Mouse (Mus musculus): ENCODE results near the gene Pkp1.
A peak's percentile ranks its signal among the peaks of the same experiment; 100 is the strongest.

The Pkp1 gene

DNA sequence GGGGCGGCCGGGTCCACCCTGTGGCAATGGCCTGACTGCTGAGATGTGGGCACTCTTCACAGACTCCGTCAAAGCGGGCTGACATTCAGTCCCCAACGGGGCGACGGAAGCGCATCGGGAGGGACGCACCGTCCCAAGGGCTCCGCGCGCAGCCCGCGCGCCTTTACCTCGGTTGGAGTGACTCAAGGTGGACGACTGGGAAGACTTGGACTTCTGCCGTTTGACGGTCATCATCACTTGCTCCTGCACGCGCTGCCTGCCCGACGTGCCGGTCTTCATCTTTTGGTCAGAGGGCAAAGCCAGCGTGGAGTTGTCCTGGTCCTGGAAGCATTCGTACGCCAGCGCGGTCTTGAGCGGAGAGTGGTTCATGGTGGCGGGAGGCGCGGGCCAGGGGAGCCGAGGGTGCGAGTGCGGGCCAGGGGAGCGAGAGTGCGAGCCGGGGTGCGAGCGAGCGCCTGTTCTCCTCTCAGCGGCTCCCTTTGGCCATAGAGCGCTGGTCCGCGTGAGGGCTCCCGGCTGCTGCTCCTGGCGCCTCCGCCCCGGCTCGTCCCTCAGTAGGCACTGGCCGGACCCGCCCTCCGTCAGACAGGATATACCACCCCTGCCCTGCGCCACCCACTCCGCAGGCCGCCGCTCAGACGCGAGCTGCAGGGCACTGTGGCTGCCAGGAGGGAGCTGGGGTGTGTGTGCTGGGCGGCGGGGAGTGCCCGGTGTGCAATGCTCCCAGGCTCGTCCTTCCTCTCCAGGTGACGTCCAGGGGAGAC is at the start of gene Pkp1:
Pkp1 (minus strand) TSS at position 564 of the 764 bp plus-strand sequence.
- DNase-seq (ENCODE audit: low read depth, low spot score): no peak

DNA sequence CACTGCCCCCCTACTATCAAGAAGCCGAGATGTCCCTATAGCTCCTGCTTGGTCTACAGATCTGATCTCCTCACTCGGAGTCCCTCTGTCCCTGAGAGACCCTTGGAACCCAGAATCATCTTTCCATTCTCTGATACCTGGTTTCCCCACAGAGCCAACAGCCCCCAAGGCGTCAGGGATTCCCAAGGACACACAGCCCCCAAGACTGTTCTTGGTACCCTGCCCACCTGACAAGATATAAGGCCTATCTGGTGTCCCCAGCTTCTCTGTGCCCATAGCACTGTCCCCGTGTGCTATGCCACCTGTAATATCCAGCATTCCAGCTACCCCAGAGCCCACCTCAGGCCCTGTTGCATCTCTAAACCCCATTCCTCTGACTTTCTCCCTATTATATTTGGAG is 48.7 kb upstream of the Pkp1 start:
- DNase-seq (ENCODE audit: low read depth, low spot score): no peak

DNA sequence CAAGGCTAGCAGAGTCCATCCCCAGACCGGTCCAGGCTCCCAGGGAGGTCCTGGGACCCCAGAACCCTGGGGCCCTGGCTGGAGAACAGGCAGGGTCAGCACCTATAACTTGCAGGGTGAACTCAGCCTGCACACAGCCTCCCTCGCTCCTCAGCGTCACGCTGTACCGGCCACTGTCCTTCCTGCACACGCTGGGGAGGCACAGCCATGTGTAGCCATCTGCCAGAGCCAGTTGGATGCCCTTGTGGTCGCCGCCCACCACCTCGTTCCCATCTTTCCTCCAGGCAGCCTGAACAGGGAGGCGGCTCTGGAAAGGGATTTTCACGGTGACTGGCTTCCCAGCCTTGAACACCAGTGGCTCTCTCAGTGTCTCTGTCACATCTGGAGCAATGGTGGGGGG is 45.6 kb upstream of the Pkp1 start:
- no peak for DNase-seq (ENCODE audit: low read depth, low spot score)

DNA sequence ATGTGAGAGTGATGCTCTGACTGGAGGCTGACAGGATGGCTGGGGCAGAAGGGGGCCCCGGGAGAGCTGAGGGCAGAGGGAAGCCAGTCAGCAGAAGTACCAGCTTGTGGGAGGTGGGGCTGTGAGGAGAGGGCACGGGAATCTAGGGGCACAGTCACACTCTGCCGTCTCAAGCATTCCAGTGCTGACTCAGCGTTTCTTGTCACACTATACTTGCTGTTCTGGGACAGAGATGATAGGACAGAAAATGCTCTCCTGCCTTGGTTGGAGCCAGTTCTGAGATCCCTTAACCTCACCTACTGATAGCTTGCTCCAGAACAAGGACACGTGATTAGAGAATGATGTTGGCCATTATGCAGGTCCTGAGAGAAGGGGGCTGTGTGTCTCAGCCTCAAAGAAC is 44.2 kb upstream of the Pkp1 start:
- DNase-seq (ENCODE audit: low read depth, low spot score): no peak

DNA sequence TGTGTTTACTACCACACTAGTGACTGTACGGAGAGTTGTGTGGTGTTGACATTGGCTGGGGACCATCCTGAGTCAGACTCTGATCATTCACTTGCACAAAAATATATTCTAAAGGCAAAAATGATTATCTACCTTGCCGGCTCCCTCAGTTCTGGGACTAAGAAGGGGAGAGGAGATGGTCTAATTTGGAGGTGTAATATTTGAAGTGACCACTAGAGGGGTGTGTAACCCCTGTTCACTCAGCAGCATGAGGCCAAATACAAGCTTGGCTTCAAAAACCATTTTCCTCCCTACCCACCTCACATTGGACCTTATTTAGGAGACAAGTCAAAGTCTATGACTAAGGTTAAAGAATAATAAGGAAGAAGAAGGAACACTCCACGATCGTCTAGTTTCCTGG is 39.5 kb upstream of the Pkp1 start:
- DNase-seq (ENCODE audit: low read depth, low spot score): peak; percentile 51

DNA sequence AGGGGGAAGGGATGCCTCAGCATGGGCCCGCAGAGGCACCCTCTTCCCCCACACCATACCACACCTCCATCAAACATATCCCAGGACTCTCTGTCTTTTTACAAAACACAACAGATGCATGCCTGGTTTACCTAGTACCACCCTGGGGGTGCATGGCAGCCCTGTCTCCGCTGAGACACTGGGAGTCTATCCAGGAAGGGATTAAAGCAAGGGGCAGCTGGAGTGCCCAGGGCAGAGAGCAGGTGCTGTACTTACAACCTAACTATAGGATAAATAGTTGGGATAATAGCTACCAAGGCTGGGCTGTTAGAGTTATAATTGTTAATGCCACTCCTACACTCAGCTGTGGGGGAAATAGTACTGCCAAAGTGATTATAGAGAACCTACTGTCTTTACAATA is 29.9 kb upstream of the Pkp1 start:
- no peak for DNase-seq (ENCODE audit: low read depth, low spot score)

DNA sequence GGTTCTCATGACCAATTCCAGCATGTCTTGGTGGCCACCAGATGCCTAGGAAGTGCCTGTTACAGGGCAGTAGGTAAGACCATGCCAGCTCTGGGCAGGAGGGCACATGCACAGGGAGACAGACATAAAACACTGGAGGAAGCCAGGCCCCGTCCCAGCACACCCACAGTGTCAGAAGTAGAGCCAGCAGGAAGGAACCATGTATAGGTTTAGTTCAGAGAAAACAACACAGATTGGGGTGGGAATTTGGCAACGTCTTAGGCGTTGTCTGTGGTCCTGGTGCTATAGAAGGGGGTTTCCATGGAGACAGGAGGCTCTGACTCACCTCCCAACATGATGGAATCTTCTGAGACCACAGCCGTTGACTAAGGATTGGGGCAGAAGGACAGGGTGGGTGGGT is 27.2 kb upstream of the Pkp1 start:
- no peak for DNase-seq (ENCODE audit: low read depth, low spot score)

DNA sequence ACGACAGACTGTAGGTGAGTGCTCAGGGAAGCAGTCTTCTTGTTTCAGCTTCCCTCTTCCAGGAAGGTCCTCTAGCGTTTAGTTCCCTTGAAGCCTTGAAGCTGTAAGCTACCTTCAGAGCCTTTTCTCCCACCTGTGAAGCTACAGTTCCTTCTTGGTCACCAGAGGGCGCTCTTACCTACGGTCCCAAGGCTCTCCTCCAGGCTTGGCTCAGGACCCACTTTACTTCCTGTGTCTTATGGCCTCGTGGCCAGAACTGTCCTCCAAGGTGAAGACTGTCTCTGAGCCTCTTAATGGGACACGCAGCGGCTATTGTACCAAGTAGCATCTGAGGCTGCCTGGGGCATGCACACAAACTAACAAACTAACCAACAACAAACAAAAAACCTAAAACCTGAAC is 26.7 kb upstream of the Pkp1 start:
- DNase-seq (ENCODE audit: low read depth, low spot score): peak; percentile 60

DNA sequence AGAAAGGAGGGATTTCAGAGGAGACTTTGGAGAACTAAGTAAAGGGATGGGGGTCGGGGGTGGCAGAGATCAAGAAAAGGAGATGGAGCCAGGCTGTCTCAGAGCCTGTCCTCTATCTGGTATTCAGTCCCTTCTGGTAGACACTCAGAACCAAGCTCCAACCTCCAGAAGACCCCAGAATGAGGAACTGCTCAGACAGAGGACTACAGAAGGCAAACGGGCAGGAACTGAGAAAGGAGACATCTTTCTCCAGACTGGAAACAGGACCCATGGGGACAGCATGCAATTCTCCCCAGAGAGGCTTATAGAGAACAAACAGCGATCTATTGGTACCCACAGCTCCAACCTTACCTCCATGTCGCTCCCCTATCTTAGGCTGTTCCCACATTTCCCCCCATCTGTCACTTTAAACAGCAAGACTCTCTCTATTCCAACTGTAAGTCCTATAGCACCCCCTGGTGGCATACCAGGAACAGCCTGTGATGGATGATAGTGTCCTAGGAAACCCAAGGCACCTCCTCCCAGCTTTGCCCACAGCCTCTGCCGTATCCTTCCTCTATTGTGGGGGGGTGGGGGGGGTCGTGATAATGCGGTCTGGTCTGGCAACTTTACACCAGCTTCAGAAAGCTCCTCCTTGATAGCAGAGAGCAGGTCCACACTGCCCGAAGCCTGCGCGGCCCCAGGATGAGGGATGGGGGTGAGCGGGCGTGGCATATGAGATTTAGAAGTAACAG is 25.7 kb upstream of the Pkp1 start:
- DNase-seq (ENCODE audit: low read depth, low spot score): peak; percentile 84

DNA sequence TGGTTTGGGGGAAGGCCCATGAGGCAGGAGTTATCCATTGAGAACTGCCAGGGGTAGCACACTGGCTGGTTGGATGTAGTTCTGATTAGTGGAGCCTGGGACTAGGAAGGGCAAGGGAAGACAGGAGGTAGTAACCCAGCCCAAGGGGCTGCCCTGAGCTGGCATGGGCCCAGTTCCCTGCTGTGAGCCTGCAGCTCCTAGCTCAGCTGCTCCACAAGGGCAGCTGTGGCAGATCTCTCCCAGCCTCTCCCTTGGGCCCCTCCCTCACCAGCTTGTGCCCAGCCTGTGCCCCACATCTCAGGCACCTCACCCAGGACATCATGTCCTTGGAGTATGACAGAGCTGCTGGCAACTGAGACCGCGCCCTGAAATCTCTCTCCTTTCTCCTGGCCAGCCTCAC is 24.7 kb upstream of the Pkp1 start:
- DNase-seq (ENCODE audit: low read depth, low spot score): no peak

DNA sequence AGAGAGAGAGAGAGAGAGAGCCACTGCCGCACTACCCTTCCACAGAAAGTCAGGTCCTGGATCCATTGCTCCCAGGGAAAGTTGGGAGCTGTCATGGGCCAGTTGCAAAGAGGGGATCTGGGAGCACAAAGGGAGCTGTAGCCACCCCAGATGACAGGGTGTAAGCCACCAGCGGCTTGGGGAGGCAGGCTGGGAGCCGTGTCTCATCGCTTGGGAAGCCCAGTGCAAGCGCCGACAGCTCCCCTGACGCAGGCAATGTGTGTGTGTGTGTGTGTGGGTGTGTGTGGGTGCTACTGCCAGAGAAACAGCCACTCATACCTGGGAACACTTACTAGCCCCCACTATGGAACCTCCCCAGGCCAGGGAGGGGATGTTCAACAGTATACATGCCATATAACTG is 23.1 kb upstream of the Pkp1 start:
- no peak for DNase-seq (ENCODE audit: low read depth, low spot score)

DNA sequence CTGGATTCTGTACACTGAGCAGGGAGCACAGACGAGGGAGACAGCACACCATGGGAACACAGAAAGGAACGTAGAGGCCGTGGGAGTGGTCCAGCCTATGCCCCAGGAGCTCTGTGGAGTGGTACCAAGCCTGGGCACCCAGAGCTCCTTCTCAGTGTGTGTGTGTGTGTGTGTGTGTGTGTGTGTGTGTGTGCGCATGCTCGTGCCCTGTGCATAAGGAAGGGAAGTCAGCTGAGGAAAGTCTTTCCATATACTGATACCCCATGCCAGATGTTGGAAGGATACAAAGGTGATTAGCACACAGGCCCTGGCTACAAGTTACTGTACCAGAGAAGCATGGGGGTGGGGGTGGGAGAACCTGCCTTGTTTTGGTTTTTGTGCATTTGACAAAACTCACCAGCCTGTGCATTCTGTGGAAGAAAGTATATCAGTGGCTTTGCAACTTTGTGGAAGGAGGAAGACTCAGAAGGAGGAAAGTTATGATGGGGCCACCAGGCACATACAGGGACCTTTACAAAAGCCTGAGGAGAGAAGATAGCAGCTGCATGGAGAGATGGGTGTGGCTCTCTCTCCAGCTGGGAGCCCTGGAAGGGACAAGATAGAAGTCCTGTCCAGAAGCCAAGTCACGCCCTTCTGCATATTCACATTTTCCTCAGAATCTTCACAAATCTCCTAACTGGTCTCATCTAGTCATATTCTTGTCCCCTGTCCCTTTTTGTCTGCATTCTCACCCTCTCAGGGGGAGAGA is 22.4 kb upstream of the Pkp1 start:
- no peak for DNase-seq (ENCODE audit: low read depth, low spot score)

DNA sequence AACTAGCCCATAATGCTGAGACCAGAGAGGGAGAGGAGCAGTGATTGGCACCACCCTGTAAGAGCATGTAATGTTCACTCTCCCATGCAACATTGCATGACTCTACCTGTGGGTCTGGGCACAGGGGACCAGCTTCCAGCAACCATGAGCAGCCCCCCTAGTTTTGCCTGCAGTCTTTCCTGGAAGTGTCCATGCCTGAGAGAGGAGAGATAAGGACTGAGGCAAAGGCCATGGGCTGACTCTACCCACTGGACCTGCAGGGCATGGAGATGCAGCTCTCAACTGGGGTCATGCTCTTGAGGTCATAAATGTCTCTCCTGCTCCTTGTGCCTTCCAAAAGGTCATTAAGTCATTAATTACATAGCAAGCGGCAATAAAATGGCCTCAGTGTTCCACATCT is 17.1 kb upstream of the Pkp1 start:
- DNase-seq (ENCODE audit: low read depth, low spot score): no peak

DNA sequence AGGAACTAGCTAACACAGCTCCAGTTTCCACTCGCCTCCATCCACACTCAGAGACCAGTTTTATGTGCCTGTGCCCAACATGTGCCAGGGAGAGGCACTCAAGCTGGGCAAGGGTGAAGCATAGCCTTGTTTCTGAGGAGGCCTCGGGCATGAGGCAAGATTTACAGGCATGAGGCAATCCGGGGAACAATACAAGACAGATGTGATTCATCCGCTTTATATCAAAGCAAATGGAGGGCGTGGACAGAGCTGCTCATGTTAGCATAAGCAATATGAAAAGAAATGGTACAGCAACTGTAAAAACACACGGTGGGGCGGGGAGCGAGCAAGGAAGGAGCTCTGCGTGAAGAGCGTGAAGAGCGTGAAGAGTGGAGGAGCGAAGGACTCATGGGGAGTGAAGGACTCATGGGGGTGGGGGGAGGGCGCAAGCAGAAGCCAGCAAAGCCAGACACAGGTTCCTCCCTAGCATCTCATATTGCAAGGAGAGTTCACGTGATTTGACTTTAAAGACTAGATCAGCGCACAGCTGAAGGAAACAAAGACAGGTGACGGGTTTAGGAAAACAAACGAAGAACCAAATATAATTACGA is 14.8 kb upstream of the Pkp1 start:
- no peak for DNase-seq (ENCODE audit: low read depth, low spot score)

DNA sequence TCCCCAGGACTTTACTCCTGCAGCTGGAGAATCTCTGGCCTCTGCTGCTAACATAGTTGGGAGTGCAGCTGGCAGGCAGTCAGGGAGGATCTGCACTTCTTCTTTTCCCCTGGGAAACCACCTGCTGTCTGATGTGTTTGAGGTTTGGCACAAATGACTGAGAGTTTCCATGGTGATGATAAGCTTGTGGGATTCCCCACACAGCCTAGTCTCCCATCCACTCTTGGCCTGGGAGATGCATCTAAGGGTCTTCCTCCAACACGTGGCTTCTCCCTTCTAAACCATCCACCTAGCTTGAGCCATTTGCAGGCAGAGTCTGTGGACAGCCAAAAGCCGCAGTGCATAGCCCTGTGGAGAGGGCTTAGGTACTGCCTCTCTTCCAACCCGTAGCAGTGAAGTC is 10.9 kb upstream of the Pkp1 start:
- no peak for DNase-seq (ENCODE audit: low read depth, low spot score)

DNA sequence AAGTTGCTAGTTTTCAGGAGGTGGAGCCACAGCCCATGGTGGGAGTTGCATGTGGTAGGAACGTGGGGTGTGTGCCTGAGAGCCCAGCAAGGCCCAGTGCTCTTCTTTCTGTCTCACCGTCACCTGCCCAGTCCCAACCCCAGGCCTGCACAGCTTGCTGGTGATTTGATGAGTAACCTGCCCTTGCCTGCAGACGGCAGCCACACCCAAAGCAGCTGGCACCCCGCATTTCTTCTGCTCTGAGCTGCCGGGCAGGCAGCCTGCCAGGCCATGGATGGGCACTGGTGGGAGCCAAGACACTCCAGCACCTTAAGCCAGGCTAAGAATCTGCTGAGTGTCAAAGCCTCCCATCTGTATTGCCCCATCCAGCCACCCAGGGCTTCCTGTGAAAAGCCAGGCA is 6.8 kb upstream of the Pkp1 start:
- no peak for DNase-seq (ENCODE audit: low read depth, low spot score)

DNA sequence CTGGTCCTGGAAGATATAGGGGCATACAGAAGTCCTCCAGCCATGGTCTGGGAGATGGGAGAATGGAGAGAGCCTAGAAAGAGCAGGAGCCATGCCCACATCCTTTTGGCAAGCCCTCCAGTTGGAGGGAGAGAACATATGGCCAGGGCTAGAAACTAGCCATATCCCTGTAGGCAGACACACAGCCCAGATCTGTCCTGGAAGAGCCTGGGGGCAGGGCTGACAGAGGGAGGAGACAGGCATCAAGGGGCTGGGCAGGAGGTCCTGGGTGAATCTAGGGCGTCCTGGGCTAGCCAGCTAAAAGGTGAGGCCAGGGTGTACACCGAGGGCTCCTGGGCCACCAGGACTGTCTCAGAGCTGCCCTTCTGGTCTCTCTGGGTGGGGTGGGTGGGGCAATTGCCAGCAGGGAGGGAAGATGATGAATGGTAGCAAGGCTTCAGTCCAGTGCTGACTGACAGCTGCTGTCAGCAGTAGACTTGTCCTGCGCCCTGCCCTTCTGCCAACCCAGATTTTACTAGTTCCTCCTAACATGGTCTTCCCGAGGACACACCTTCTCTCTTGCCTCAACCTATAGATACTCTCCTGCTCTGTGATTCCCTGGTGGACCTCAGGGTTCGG is 5.5 kb upstream of the Pkp1 start:
- no peak for DNase-seq (ENCODE audit: low read depth, low spot score)

DNA sequence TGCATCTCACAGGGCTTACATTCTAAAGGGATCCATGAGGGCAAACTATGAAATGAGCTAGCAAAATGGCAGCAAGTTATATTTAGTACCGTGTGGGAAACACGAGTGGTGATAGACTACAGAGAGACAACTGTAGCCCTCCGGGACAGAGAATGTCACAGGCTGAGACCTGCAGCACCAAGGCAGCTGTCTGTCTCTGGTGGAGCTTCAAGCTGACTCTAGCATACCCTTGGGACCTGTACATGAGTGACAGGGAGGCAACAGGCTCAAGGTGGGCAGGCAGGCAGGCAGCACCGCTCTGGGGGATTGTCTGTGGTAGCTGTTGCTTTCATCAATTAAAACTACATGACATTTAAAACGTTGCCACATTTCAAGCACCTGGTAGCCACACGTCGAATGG is 4.2 kb upstream of the Pkp1 start:
- DNase-seq (ENCODE audit: low read depth, low spot score): no peak

DNA sequence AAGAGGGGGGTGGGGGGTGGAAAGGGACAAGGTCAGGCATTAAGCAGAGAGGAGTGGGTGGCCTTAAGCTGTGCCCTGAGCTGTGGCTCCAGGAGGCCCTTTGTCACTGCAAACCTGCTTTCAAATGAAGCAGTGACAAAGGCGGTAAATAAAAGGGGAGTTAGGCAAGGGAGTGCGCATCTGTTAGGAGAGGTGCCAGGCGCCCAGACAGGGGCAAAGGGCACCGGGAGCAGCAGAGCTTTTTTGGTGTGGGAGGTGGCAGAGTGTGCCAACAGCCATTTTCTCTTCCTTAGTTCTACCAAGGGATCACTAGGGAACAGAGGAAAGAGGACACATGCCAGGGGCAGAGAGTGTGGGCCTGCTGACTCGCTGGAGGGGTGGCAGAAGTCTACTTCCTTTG is 1.8 kb downstream of the Pkp1 start:
- no peak for DNase-seq (ENCODE audit: low read depth, low spot score)

DNA sequence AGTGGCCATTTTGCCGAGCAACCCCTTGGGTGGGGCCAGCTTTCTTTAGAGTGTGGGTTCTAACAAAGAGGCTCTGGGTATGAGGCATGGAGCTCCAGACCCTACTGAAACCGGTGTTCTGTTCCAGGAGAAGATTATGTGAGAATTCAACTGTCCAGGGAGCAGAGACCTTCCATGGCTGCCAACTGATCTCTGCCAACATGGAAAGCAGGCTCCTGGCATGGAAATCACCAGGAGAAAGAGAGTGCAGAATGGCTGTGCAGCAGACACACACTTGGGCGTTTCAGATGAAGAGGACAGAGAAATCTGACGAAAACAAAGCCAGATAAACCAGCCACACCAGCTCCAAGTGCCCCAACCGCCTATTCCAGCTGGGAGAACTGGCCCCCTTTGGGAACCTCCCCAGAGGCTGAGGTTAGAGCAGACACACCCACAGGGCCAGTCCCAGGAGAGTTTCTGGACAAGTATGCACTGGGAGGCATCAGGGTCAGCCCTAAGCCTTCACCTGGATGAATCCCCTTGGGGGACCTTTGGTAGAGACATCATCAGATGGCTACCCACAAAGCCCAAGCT is 2.4 kb downstream of the Pkp1 start:
- DNase-seq (ENCODE audit: low read depth, low spot score): no peak

DNA sequence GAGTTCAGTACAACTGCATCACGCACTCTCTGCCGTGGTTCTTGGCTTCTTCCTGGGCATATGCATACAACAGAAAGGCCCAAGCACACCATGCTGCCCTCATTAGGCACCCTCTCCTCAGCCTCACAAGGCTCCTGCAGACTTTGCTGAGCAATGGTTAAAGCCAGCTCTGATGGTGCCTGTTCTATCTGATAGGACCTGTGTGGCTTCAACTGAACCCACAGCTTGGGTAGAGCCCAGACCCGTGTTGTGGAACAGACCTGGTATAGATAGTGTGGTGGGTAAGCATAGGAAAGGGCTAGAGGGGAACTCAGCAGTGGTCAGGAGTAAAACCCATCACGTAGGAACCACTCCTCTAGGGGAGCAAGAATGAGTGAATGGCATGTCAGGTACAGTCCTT is 5.3 kb downstream of the Pkp1 start:
- DNase-seq (ENCODE audit: low read depth, low spot score): no peak

DNA sequence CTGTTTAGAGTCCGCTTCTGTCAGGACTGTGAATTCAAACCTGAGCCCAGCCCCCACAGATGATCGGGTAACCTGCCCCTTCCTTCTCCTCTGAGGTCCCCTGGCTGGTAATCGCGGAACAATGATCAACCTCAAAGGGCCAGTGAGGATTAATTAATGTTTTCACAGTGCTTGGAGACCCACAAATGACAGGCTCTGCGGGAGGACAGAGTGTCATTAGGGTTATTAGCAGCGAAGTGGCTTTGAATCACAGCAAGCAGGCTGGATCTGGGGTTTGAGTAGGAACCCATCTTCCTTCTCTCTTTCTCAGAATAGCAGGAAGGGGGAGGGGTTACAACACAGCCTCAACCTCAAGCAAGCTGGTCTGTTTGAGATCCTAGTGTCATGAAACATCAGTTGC is 9.6 kb downstream of the Pkp1 start:
- DNase-seq (ENCODE audit: low read depth, low spot score): no peak

All from retina, postnatal 7 days (tissue).